In genomic region chr17:47976061-47976998, GRCm38 (mm10) we compare ENCODE assay signal across 8 mouse cellular contexts. TPM values are rescaled to one million over a fixed set of nuclear protein-coding genes. Genes with fewer than 3 reads are reported as not detected.
DNase-seq lines count a peak whose midpoint lies in the region; ATAC-seq lines count a peak whose summit lies in the region.

No protein-coding gene starts in this region.

- H3K4me1 ChIP-seq in brown adipose tissue, adult 24 weeks (ENCODE audit: control insufficient read depth, insufficient read depth, insufficient read length, low read length) = peaks cover 7% of the 10 kb centered on the region; the same call in 1 of the 2 replicates
- H3K4me1 ChIP-seq in hindbrain, embryonic 13.5 days (replicated peaks) = peaks cover 36% of the 10 kb centered on the region
- H3K4me1 ChIP-seq in limb, embryonic 13.5 days = peaks cover 58% of the 10 kb centered on the region
- H3K4me1 ChIP-seq in midbrain, embryonic 15.5 days = peaks cover 35% of the 10 kb centered on the region

- peak; percentile 45 for ATAC-seq in hindbrain, embryonic 13.5 days (ENCODE audit: low FRiP score)
- ATAC-seq in limb, embryonic 13.5 days (ENCODE audit: low FRiP score, low read depth) = peak; percentile 63
- peak; percentile 68 for ATAC-seq in midbrain, embryonic 15.5 days (replicated peaks)

- no peaks in the 10 kb centered on the region for H3K36me3 ChIP-seq in hindbrain, embryonic 13.5 days
- H3K36me3 ChIP-seq in limb, embryonic 13.5 days = no peaks in the 10 kb centered on the region
- H3K36me3 ChIP-seq in midbrain, embryonic 15.5 days (replicated peaks) = no peaks in the 10 kb centered on the region

- peak overlapping the region; percentile 76 for H3K4me2 ChIP-seq in hindbrain, embryonic 13.5 days
- H3K4me2 ChIP-seq in limb, embryonic 13.5 days (replicated peaks) = peak overlapping the region; percentile 69
- H3K4me2 ChIP-seq in midbrain, embryonic 15.5 days = peak overlapping the region; percentile 74

- peak overlapping the region; percentile 54 for H3K4me3 ChIP-seq in brown adipose tissue, adult 24 weeks (ENCODE audit: insufficient read depth, low read depth, low read length)
- peak overlapping the region; percentile 35 for H3K4me3 ChIP-seq in hindbrain, embryonic 13.5 days
- H3K4me3 ChIP-seq in limb, embryonic 13.5 days = peak overlapping the region; percentile 33
- peak overlapping the region; percentile 39 for H3K4me3 ChIP-seq in midbrain, embryonic 15.5 days

- 6% methylated on average over 27 of the region's 27 CpGs for WGBS in hindbrain, embryonic 13.5 days
- WGBS in limb, embryonic 13.5 days = 9% methylated on average over 27 of the region's 27 CpGs
- WGBS in midbrain, embryonic 15.5 days = 7% methylated on average over 27 of the region's 27 CpGs

- H3K9ac ChIP-seq in hindbrain, embryonic 13.5 days = peak overlapping the region; percentile 58
- H3K9ac ChIP-seq in limb, embryonic 13.5 days = peak overlapping the region; percentile 61
- peak overlapping the region; percentile 24; the same call in 1 of the 2 replicates for H3K9ac ChIP-seq in midbrain, embryonic 15.5 days

- H3K27ac ChIP-seq in brown adipose tissue, adult 24 weeks (replicated peaks; ENCODE audit: low read depth, low read length) = peak overlapping the region; percentile 88
- H3K27ac ChIP-seq in hindbrain, embryonic 13.5 days = peak overlapping the region; percentile 71; the same call in 1 of the 2 replicates
- peak overlapping the region; percentile 98 for H3K27ac ChIP-seq in limb, embryonic 13.5 days
- H3K27ac ChIP-seq in midbrain, embryonic 15.5 days = peak overlapping the region; percentile 62

- peaks cover 64% of the 10 kb centered on the region for H3K27me3 ChIP-seq in hindbrain, embryonic 13.5 days
- H3K27me3 ChIP-seq in limb, embryonic 13.5 days = no peaks in the 10 kb centered on the region
- peaks cover 22% of the 10 kb centered on the region for H3K27me3 ChIP-seq in midbrain, embryonic 15.5 days (replicated peaks)

- peak; percentile 69 to 78 for DNase-seq in cerebellum, postnatal 14 days
- DNase-seq in cerebellum, adult 11 months = no peak
- peak; percentile 70 for DNase-seq in gastrocnemius, postnatal 10 days
- DNase-seq in T-cell, adult 2 months (ENCODE audit: low spot score) = no peak

- no peaks in the 10 kb centered on the region for H3K9me3 ChIP-seq in hindbrain, embryonic 13.5 days
- no peaks in the 10 kb centered on the region for H3K9me3 ChIP-seq in limb, embryonic 13.5 days
- no peaks in the 10 kb centered on the region for H3K9me3 ChIP-seq in midbrain, embryonic 15.5 days

RNA-seq across cellular contexts. Expression of gene Foxp4, which starts 51.9 kb away (rescaled TPM):
- 8.5 and 9.2 TPM in 2 replicates for polyA plus RNA-seq in brown adipose tissue, adult 24 weeks (2012; ENCODE audit: insufficient read depth, insufficient read length, missing spikeins)
- total RNA-seq in gastrocnemius, postnatal 10 days (2021) = 10 to 100 TPM; 10.2 to 16.1 TPM
- polyA plus RNA-seq in hindbrain, embryonic 13.5 days (2015; fragmentation: Nextera tagmentation; extraction: Ambion mirVana) = 19.6 and 19.9 TPM in 2 replicates
- polyA plus RNA-seq in limb, embryonic 13.5 days (2015; fragmentation: Nextera tagmentation; extraction: Ambion mirVana) = 25.9 and 30.2 TPM in 2 replicates
- 43.3 and 46.6 TPM in 2 replicates for polyA plus RNA-seq in midbrain, embryonic 15.5 days (2015; fragmentation: Nextera tagmentation; extraction: Ambion mirVana)

Comparison
In these comparisons a context has a peak if more than half of its experiments do, and no peak if none do; other contexts are left out.
1. DNase-seq: peak in cerebellum, postnatal 14 days (2 of 2) and gastrocnemius, postnatal 10 days (single experiment); none in cerebellum, adult 11 months (single experiment) and T-cell, adult 2 months (single experiment).
2. Peak in every context shown above with its lines, with median percentiles within 50 percentile points of each other: H3K27ac ChIP-seq, H3K4me3 ChIP-seq, ATAC-seq, H3K4me2 ChIP-seq and H3K9ac ChIP-seq.